Mouse (Mus musculus) heart, adult 8-10 months (tissue): ENCODE data around the gene Slc43a1. TPM values are rescaled to one million over a fixed set of nuclear protein-coding genes. Genes with fewer than 3 reads are reported as not detected.
A peak's percentile ranks its signal among the peaks of the same experiment; 100 is the strongest.
"Not testable (repeated sequence)": the region's sequence is repeated elsewhere in the genome, so short reads cannot be mapped to it uniquely, and the experiment has no call there.

Experiments
- DNase-seq: peaks from one replicate; pipeline ENCODE4 v3.0.0; 2022; ENCODE audit warnings: low spot score
- total RNA-seq, 4 experiments: library from RNA; stranded (reverse); gene quantifications; 2 replicates each; pipeline ENCODE4 v1.2.4; 2022

The Slc43a1 gene
- total RNA-seq: 1 to 10 TPM; 1.6 to 2.8 (median 2.2) TPM

GRCm38 (mm10) chr2:84838593-84838949 is at the start of gene Slc43a1:
TSS of gene Slc43a1 (plus strand) at chr2:84838850.
- DNase-seq: no peak

DNA sequence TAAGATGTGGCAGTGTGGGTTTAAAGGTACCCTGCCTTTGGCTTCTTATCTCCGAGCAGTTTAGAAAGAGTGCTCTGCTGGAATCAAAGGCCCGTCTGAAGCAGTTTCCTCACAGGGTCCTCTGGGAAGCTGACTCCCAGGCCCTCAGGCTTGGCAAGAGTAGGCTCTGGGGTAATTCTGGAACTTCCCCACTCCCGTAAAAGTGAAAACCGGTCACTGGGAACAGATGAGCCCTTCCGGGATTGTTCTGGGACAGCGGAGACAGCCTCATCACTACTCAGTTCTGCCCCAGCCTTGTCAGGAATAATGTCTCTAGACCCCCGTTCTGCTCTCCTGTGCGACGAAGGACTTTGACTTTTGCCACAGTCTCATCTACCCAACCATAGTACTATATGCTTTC is 48.2 kb upstream of the Slc43a1 start:
- DNase-seq: peak; percentile 26

DNA sequence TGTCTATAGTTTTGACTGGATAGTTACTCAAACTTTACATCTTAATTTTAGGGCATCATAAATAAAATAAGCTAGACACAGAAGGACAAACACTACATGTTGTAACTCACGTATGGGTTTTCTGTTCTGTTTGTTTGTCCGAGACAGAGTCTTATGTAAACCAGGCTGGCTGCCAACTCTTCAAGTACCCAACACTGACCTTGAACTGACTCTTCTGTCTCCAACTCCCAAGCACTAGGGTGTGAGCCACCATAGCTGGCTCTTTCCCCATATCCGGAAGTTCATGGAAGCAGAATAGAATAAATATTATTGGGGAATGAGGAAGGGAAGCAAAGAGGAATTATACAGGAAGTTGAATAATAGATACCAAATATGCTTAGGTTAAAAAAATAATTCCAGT is 46.1 kb upstream of the Slc43a1 start:
- peak; percentile 41 for DNase-seq

DNA sequence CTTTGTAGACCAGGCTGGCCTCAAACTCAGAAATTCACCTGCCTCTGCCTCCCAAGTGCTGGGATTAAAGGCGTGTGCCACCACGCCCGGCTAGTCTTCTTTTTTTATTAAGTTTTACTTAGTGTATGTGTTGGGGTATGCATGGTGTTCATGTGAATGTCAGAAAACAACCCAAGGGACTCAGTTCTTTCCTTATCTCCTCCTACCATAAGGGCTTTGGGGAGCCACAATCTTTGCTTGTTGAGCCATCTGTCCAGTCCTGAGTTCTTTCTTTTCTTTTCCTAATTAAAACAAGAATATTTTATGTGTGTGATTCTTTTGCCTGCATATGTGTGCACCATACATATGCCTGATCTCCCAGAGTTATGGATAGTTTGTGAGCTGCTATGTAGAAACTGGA is 45.5 kb upstream of the Slc43a1 start:
- DNase-seq: no peak

DNA sequence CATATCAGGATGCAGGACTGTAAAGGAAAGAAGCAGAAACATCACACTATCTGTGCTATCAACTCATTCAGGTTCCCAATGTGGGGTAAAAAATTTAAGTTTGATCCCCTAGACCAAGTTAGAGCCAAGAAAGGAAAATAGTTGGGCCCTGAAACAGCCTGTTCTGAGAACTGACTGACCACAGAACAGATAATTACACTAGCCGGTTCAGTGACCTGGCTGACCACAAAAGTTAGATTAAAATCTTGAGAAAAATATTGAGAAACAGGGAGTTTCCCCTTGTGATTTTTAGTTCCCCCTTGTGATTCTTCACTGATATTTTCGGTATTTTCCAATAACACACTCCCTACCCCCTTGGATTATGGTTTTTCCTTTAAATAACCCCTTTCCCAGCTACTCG is 44.8 kb upstream of the Slc43a1 start:
- no peak for DNase-seq

GRCm38 (mm10) chr2:84797833-84798492 is 40.7 kb upstream of the Slc43a1 start:
- peak; percentile 82 for DNase-seq

DNA sequence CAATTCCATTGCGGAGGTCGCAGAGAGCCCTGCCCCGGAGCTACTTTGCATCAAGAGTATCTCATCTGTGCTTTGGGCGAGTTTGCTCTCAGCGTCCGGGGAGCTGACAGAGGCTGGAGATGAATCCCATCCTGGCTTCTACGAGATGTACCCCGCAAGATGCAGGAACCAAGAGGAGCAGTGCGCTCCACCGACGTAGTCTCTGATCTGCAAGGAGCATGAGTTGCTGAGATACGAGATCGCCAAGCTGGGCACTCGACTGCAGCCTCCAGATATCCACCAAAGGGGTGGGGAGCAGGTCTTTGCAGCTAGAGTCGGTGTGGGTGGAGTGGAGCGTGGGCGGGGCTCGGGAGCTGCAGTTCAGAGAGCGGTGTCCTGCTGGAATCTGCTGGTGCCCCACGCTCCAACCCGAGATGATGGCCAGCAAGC is 40.1 kb upstream of the Slc43a1 start, which contains the start of gene Ube2l6:
TSS of gene Ube2l6 (plus strand) at position 336 of the 429 bp plus-strand sequence.
- peak; percentile 63 for DNase-seq

- DNase-seq: peak; percentile 89
Observed at GRCm38 (mm10) chr2:84799041-84799561, 39.5 kb upstream of the Slc43a1 start.

- no peak for DNase-seq
Observed at GRCm38 (mm10) chr2:84800304-84800703, 38.3 kb upstream of the Slc43a1 start.

DNA sequence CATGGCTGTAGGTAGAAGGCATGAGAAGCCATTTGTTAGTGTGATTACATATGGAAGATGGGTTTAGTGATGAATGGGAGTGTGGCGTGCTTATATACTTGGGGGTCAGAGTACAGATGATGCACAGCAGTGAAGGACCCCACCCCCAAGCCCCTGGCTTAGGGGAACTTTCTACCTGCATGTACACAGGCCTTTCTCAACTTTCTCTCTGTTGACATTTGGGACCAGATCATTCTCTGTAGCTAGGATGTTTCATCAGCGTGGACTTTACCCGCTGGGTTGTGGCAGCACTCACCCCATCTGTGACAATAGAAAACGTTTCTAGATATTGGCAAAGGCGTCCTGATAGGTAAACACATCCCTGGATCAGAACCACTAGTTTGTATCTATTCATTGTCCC is 37.4 kb upstream of the Slc43a1 start:
- not testable (repeated sequence) for DNase-seq

- no peak for DNase-seq
Observed at GRCm38 (mm10) chr2:84803963-84804362, 34.7 kb upstream of the Slc43a1 start.

GRCm38 (mm10) chr2:84806546-84806945 is 32.1 kb upstream of the Slc43a1 start:
- no peak for DNase-seq

- DNase-seq: no peak
Observed at GRCm38 (mm10) chr2:84809330-84809729, 29.3 kb upstream of the Slc43a1 start.

- no peak for DNase-seq
Observed at GRCm38 (mm10) chr2:84810526-84810885, 28.1 kb upstream of the Slc43a1 start.

- peak; percentile 85 for DNase-seq
Observed at GRCm38 (mm10) chr2:84810886-84811577, 27.6 kb upstream of the Slc43a1 start.

- DNase-seq: no peak
Observed at GRCm38 (mm10) chr2:84811880-84812279, 26.8 kb upstream of the Slc43a1 start.

GRCm38 (mm10) chr2:84812676-84813075 is 26.0 kb upstream of the Slc43a1 start:
- no peak for DNase-seq

GRCm38 (mm10) chr2:84819861-84820260 is 18.8 kb upstream of the Slc43a1 start:
- DNase-seq: peak; percentile 53

DNA sequence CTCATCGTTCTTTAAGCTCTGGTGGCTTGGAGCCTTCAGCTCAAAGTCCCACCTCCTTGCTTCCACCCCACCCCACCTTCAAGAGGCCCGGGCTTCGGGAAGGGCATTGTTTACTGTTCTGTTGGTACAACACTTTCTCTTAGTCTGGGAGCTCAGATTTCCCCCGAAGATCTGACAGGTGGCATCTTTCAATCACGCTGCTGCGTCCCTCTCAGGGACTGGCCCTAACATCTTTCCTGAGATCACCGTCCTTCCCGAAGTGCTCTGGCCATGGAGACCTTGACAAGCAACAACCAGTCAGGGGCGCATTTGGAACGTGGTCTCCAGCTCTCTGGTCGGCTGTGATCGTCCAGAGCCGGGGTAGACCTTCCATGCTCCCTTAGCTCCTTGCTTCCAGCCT is 16.1 kb upstream of the Slc43a1 start, which contains the start of gene Smtnl1:
TSS of gene Smtnl1 (minus strand) at position 101 of the 400 bp plus-strand sequence.
- DNase-seq: no peak

DNA sequence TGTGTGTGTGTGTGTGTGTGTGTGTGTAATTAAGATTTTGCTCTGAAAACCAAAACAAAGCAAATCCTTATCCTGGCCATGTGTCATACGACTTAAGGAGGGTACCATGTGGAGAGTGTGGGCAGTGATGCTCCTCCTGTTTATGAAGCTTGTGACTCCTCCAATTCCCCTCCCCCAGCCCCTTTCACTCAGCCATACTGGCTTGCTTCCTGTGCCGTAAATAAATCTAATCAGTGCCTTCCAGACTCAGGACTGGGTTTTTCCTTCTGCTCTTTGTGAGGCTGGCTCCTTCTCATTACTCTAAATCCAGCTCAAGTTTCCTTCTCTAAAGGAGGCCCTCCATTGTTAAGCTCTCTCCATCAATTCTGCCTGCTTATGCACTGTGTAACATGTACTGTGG is 15.4 kb upstream of the Slc43a1 start:
- no peak for DNase-seq

DNA sequence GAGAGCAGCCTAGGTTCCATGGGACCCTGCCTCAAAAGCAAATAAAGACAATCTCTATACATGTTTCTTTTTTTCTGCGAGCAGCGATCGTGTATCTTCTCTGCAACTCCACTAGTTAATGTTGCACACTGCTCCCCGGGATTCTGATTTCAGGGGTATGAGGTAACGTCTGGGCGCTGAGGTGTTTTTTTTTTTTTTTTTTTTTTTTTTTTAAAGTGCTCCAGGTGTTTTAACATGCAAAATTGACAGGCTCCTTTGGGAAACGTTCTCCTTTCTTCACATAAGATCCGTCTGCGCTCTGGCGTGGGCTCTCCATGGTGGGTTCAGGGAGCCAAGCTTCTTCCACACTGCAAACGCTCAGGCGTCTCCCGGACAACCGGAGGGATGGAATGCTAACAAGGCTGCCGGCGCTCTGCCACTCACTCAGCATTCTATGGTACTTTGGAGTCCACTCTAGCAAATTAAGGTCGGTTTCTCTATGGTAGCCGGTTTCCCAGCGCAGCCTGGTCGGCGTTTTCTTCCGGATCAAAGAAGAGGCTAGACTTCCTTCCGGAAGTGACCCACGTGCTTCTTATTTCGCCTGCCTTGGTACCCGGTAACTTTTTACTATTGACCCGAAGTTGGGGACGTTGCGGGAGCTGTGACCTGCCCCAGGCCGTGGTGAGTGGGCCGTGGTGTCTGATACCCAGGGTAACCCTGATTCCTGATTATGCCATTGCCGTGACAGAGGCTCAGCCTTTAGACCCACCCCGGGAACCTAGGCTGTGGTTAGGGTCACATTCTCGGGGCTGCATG is 12.0 kb upstream of the Slc43a1 start, which contains the start of gene Timm10:
TSS of gene Timm10 (plus strand) at position 510 of the 795 bp plus-strand sequence.
- peak; percentile 92 for DNase-seq
